Mouse (Mus musculus): ENCODE results near the gene Csnk1d. TPM values are rescaled to one million over a fixed set of nuclear protein-coding genes. Genes with fewer than 3 reads are reported as not detected.

Csnk1d gene
- total RNA-seq, 2 experiments from 2014 or later: 133 to 136 TPM

- TF ChIP-seq CTCF (conservative IDR thresholded peaks at IDR 0.05): no peak
- DNase-seq (ENCODE audit: low spot score in 2 of 2): no peak
These were observed 32.1 kb downstream of the Csnk1d start for GRCm38 (mm10) chr11:120959066-120959465.

GRCm38 (mm10) chr11:120957731-120958257 lies 33.3 kb downstream of the Csnk1d start:
- no peak for TF ChIP-seq CTCF (conservative IDR thresholded peaks at IDR 0.05)
- no peak overlapping the region for H3K4me3 ChIP-seq
- peak in 1 of 2 experiments; percentile 39 for DNase-seq (ENCODE audit: low spot score in 2 of 2)
- peak overlapping the region; percentile 62; the same call in 1 of the 2 replicates for H3K27ac ChIP-seq

More at GRCm38 (mm10) chr11:120959066-120959465, 32.1 kb downstream of the Csnk1d start:
- Histone ChIP-seq H3K27ac (no peak overlapping the region), H3K4me3 (no peak overlapping the region)

- no peak for TF ChIP-seq CTCF (conservative IDR thresholded peaks at IDR 0.05)
- Histone ChIP-seq H3K4me3 (no peak overlapping the region), H3K27ac (peak overlapping the region; percentile 62; the same call in 1 of the 2 replicates)
- DNase-seq (ENCODE audit: low spot score in 2 of 2): no peak
These were observed 34.1 kb downstream of the Csnk1d start for GRCm38 (mm10) chr11:120957052-120957451.

GRCm38 (mm10) chr11:120955701-120956100 lies 35.4 kb downstream of the Csnk1d start:
- no peak for DNase-seq (ENCODE audit: low spot score in 2 of 2)
- TF ChIP-seq CTCF (conservative IDR thresholded peaks at IDR 0.05): no peak
- Histone ChIP-seq H3K4me3 (no peak overlapping the region), H3K27ac (no peak overlapping the region)

- H3K4me3 ChIP-seq: no peak overlapping the region
- no peak for TF ChIP-seq CTCF (conservative IDR thresholded peaks at IDR 0.05)
- no peak for DNase-seq (ENCODE audit: low spot score in 2 of 2)
- H3K27ac ChIP-seq: no peak overlapping the region
These were observed 36.2 kb downstream of the Csnk1d start for GRCm38 (mm10) chr11:120954936-120955335.

- no peak overlapping the region for H3K4me3 ChIP-seq
- TF ChIP-seq CTCF (conservative IDR thresholded peaks at IDR 0.05): no peak
- no peak overlapping the region for H3K27ac ChIP-seq
- DNase-seq (ENCODE audit: low spot score in 2 of 2): no peak
These were observed 39.1 kb downstream of the Csnk1d start for GRCm38 (mm10) chr11:120951731-120952730.

- H3K27ac ChIP-seq: peak overlapping the region; percentile 61; the same call in 1 of the 2 replicates
- DNase-seq (ENCODE audit: low spot score in 2 of 2): no peak
- TF ChIP-seq CTCF (conservative IDR thresholded peaks at IDR 0.05): no peak
- H3K4me3 ChIP-seq: peak overlapping the region; percentile 49
These were observed 39.9 kb downstream of the Csnk1d start for GRCm38 (mm10) chr11:120951237-120951636.

GRCm38 (mm10) chr11:120950281-120951202 lies 40.6 kb downstream of the Csnk1d start:
- Histone ChIP-seq H3K27ac (peak overlapping the region; percentile 61; the same call in 1 of the 2 replicates), H3K4me3 (peak overlapping the region; percentile 49)
- DNase-seq (ENCODE audit: low spot score in 2 of 2): peak; percentile 77 to 81
- TF ChIP-seq CTCF (conservative IDR thresholded peaks at IDR 0.05): no peak

GRCm38 (mm10) chr11:120949863-120950262 lies 41.3 kb downstream of the Csnk1d start:
- H3K27ac ChIP-seq: no peak overlapping the region
- DNase-seq (ENCODE audit: low spot score in 2 of 2): no peak
- no peak overlapping the region for H3K4me3 ChIP-seq
- TF ChIP-seq CTCF (conservative IDR thresholded peaks at IDR 0.05): no peak

GRCm38 (mm10) chr11:120948861-120949851 lies 42.0 kb downstream of the Csnk1d start:
- TF ChIP-seq CTCF (conservative IDR thresholded peaks at IDR 0.05): peak; percentile 21
- DNase-seq (ENCODE audit: low spot score in 2 of 2): no peak
- Histone ChIP-seq H3K27ac (no peak overlapping the region), H3K4me3 (peak overlapping the region; percentile 45)

GRCm38 (mm10) chr11:120948328-120948727 lies 42.8 kb downstream of the Csnk1d start, which contains the start of gene Slc16a3:
TSS of gene Slc16a3 (plus strand) at chr11:120948480.
- TF ChIP-seq CTCF (conservative IDR thresholded peaks at IDR 0.05): no peak
- Histone ChIP-seq H3K4me3 (peak within 1 kb of the TSS; percentile 45), H3K27ac (no peak within 1 kb of the TSS)
- no peak for DNase-seq (ENCODE audit: low spot score in 2 of 2)

All from layer of hippocampus, adult 2 months (tissue).